Mouse (Mus musculus) intestine, postnatal 0 days (tissue): ENCODE measurements around the gene Gsg1l. TPM values are rescaled to one million over a fixed set of nuclear protein-coding genes. Genes with fewer than 3 reads are reported as not detected.

ENCODE experiments used
- ATAC-seq: fragments of 200-750 bp; cut with Nextera tagmentation; 2 replicates; pipeline ENCODE4 v1.8.0; 2017; ENCODE audit warnings: mild to moderate bottlenecking, moderate TSS enrichment, moderate library complexity
- H3K27ac ChIP-seq: fragments of 300-500 bp; sonication (generic); 2 replicates; pipeline ENCODE4 v1.5.1; 2014; ENCODE audit warnings: mild to moderate bottlenecking, low read depth, low read length, moderate library complexity
- H3K27me3 ChIP-seq: fragments of 300-500 bp; sonication (generic); replicated peaks from 2 replicates; pipeline ENCODE4 v1.6.1; 2014; ENCODE audit warnings: low read length, mixed read lengths; ENCODE audit not compliant: control insufficient read depth, insufficient read depth
- H3K36me3 ChIP-seq: fragments of 300-500 bp; sonication (generic); 2 replicates; pipeline ENCODE4 v1.6.1; 2014; ENCODE audit warnings: mild to moderate bottlenecking, moderate library complexity; ENCODE audit not compliant: control insufficient read depth, insufficient read depth
- H3K4me1 ChIP-seq: fragments of 300-500 bp; sonication (generic); replicated peaks from 2 replicates; pipeline ENCODE4 v1.6.1; 2014; ENCODE audit warnings: antibody characterized with exemption, low read length, mixed read lengths; ENCODE audit not compliant: control insufficient read depth, insufficient read depth
- H3K4me2 ChIP-seq: fragments of 300-500 bp; sonication (generic); replicated peaks from 2 replicates; pipeline ENCODE4 v1.6.1; 2014; ENCODE audit warnings: low read depth, mild to moderate bottlenecking, moderate library complexity
- H3K4me3 ChIP-seq: fragments of 300-500 bp; sonication (generic); 2 replicates; pipeline ENCODE4 v1.5.1; 2014; ENCODE audit warnings: low read depth, low read length
- H3K9ac ChIP-seq: fragments of 300-500 bp; sonication (generic); 2 replicates; pipeline ENCODE4 v1.6.1; 2014; ENCODE audit warnings: mild to moderate bottlenecking, low read depth, low read length
- H3K9me3 ChIP-seq: fragments of 300-500 bp; sonication (generic); 2 replicates; pipeline ENCODE4 v1.6.1; 2016; ENCODE audit warnings: mixed run types; ENCODE audit not compliant: control insufficient read depth
- CTCF ChIP-seq: sonication (generic); IDR thresholded peaks from 2 replicates; pipeline ENCODE4 v1.5.1; 2016; ENCODE audit warnings: low read depth, mild to moderate bottlenecking, control low read depth, antibody characterized with exemption, moderate library complexity
- WGBS: fragments of 180-500 bp; shearing (Covaris S2); extraction: QIAGEN DNeasy Blood & Tissue Kit; methylation state at CpG from one replicate; pipeline ENCODE4 v1.1.7; 2014; 5-methylcytosine and 5-hydroxymethylcytosine counted together
- polyA plus RNA-seq: library from polyadenylated mRNA; unstranded; fragments of >200 nt; fragmentation: Nextera tagmentation; extraction: Ambion mirVana; gene quantifications from 2 replicates; pipeline ENCODE4 v1.2.1, GENCODE M21; 2015

Gsg1l gene
- polyA plus RNA-seq, 1 experiment from 2014 or later, result 0.52 TPM

DNA sequence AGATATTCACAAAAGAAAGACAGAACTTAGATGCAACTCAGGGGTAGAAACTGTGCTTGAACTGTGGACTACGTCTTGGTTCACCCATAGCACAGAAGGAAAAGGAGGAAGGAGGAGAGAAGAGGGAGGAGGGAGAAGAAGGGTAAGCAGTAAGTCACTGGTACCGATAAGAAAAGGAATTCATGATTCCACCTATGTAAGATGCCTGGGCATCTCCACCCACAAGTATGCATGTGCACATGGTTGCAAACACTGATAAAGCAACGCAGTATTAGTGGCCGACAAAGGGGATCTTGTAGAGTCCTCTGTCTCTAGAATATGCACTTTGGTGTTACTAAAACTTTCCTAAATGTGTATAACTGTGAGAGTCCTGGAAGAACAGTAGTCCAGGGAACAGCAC is 64.8 kb downstream of the Gsg1l start:
- no peak for ATAC-seq
- no peaks in the 10 kb centered on the region for H3K27me3 ChIP-seq
- no peaks in the 10 kb centered on the region for H3K36me3 ChIP-seq
- H3K9me3 ChIP-seq, result no peaks in the 10 kb centered on the region
- H3K4me1 ChIP-seq, result 0 out of 2 replicates have a peak, but pooled peaks cover 4% of the 10 kb centered on the region
- TF ChIP-seq CTCF, result no peak
- no peak overlapping the region for H3K27ac ChIP-seq
- H3K4me2 ChIP-seq, result no peak overlapping the region
- no peak overlapping the region for H3K9ac ChIP-seq
- WGBS, result 85% methylated on average over 4 of the region's 4 CpGs
- H3K4me3 ChIP-seq, result no peak overlapping the region

- ATAC-seq, result no peak
- no peak overlapping the region for H3K4me2 ChIP-seq
- 64% methylated on average over 11 of the region's 11 CpGs for WGBS
- no peak overlapping the region for H3K9ac ChIP-seq
- no peaks in the 10 kb centered on the region for H3K4me1 ChIP-seq
- no peaks in the 10 kb centered on the region for H3K9me3 ChIP-seq
- H3K27me3 ChIP-seq, result no peaks in the 10 kb centered on the region
- no peak overlapping the region for H3K27ac ChIP-seq
- no peak for TF ChIP-seq CTCF
- no peaks in the 10 kb centered on the region for H3K36me3 ChIP-seq
- no peak overlapping the region for H3K4me3 ChIP-seq
Measured at GRCm38 (mm10) chr7:126012325-126013021, 69.7 kb downstream of the Gsg1l start.

- no peak overlapping the region for H3K4me2 ChIP-seq
- 61% methylated on average over 7 of the region's 7 CpGs for WGBS
- no peak overlapping the region for H3K4me3 ChIP-seq
- TF ChIP-seq CTCF, result no peak
- no peaks in the 10 kb centered on the region for H3K9me3 ChIP-seq
- no peak overlapping the region for H3K27ac ChIP-seq
- H3K9ac ChIP-seq, result no peak overlapping the region
- H3K4me1 ChIP-seq, result no peaks in the 10 kb centered on the region
- no peaks in the 10 kb centered on the region for H3K27me3 ChIP-seq
- ATAC-seq, result no peak
- H3K36me3 ChIP-seq, result no peaks in the 10 kb centered on the region
Measured at GRCm38 (mm10) chr7:126008789-126009148, 73.4 kb downstream of the Gsg1l start.

DNA sequence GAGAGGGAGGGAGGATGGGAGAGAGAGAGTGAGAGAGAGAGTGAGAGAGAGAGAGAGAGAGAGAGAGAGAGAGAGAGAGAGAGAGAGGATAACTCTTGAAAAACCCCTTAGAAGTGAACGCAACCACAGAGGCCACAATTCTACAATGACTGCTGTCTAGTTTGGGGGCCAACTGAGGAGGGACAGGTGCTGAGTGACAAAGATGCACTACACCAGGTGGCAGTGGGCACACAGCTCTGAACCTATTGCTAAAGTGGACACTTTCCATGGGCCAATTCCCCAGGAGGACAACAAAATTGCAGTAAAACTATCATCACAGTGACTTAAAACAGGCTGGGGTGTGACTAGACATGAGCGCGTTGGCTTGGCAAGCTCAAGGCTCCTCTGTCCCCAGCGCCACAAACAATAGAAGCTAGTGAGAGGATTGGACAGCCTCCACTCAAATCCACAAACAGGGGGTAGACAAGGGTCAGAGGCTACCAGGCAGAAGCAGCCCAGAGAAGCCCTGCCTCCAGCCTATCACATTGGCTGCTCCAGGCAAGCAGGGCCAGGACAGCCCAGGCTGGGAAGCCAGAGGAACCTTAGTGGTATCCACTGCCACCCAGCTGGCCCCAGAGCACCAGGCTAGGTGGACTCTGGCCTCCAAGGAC is 73.9 kb downstream of the Gsg1l start:
- H3K4me3 ChIP-seq, result no peak overlapping the region
- no peaks in the 10 kb centered on the region for H3K36me3 ChIP-seq
- H3K4me2 ChIP-seq, result no peak overlapping the region
- H3K9me3 ChIP-seq, result no peaks in the 10 kb centered on the region
- TF ChIP-seq CTCF, result no peak
- no peak overlapping the region for H3K27ac ChIP-seq
- ATAC-seq, result no peak
- 65% methylated on average over 4 of the region's 4 CpGs for WGBS
- H3K27me3 ChIP-seq, result no peaks in the 10 kb centered on the region
- H3K9ac ChIP-seq, result no peak overlapping the region
- H3K4me1 ChIP-seq, result no peaks in the 10 kb centered on the region

- H3K36me3 ChIP-seq, result no peaks in the 10 kb centered on the region
- no peaks in the 10 kb centered on the region for H3K27me3 ChIP-seq
- no peaks in the 10 kb centered on the region for H3K4me1 ChIP-seq
- no peaks in the 10 kb centered on the region for H3K9me3 ChIP-seq
- no peak overlapping the region for H3K4me2 ChIP-seq
- no peak overlapping the region for H3K27ac ChIP-seq
- 68% methylated on average over 10 of the region's 10 CpGs for WGBS
- no peak overlapping the region for H3K9ac ChIP-seq
- no peak overlapping the region for H3K4me3 ChIP-seq
- no peak for TF ChIP-seq CTCF
- ATAC-seq, result no peak
Measured at GRCm38 (mm10) chr7:126007132-126007910, 74.9 kb downstream of the Gsg1l start.

DNA sequence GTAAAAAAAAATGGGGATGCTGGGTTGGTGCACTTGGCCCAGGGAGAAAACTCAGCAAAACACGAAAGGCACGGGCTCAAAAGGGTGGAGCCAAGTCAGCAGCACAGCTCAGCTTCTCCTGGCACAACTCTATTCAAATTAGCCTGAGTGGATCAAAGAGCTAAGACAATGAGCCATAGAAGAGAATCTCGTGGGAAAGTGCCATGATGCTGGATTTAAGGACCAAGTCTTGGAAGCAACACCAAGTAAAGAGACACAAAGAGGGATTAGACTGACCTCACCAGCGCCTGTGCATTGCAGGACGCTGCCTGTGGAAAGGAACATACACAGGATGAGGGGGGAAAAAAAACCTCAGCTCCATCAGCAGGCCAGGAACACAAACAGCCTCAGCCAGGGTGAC is 76.9 kb downstream of the Gsg1l start:
- 58% methylated on average over 5 of the region's 5 CpGs for WGBS

More for the DNA sequence above, 76.9 kb downstream of the Gsg1l start:
- ATAC-seq, result no peak
- Histone ChIP-seq H3K9me3 (no peaks in the 10 kb centered on the region), H3K4me3 (no peak overlapping the region), H3K27me3 (no peaks in the 10 kb centered on the region), H3K36me3 (no peaks in the 10 kb centered on the region), H3K4me1 (no peaks in the 10 kb centered on the region), H3K4me2 (no peak overlapping the region), H3K27ac (no peak overlapping the region), H3K9ac (no peak overlapping the region)
- TF ChIP-seq CTCF, result no peak
